ENCODE assay signal across 8 mouse cellular contexts in genomic region chr1:134079477-134080163, GRCm38 (mm10). TPM values are rescaled to one million over a fixed set of nuclear protein-coding genes. Genes with fewer than 3 reads are reported as not detected.
DNase-seq lines count a peak whose midpoint lies in the region; ATAC-seq and TF ChIP-seq lines count a peak whose summit lies in the region.

No protein-coding gene starts in this region.

- ATAC-seq in intestine, postnatal 0 days = no peak
- ATAC-seq in lung, embryonic 15.5 days (ENCODE audit: borderline replicate concordance, extremely low read depth, low FRiP score, low TSS enrichment) = peak; percentile 39; the same call in 1 of the 2 replicates
- ATAC-seq in stomach, embryonic 16.5 days (ENCODE audit: insufficient read depth, low FRiP score) = peak; percentile 14; the same call in 1 of the 2 replicates

- no peaks in the 10 kb centered on the region for H3K9me3 ChIP-seq in intestine, postnatal 0 days (ENCODE audit: control insufficient read depth)
- no peaks in the 10 kb centered on the region for H3K9me3 ChIP-seq in lung, embryonic 15.5 days
- no peaks in the 10 kb centered on the region for H3K9me3 ChIP-seq in stomach, embryonic 16.5 days (replicated peaks; ENCODE audit: control insufficient read depth, low read length)

- intact Hi-C loops in left cerebral cortex, adult 2 months (cut with DNase I) = loop anchor here (1.0 kb wide), 2 partner anchors 14 to 19 kb away; no protein-coding TSS in a partner anchor
- intact Hi-C loops in left cerebral cortex, postnatal 14 days (cut with DNase I) = loop anchor here (5.0 kb wide), 1 partner anchor 478 kb away; no protein-coding TSS in a partner anchor

- H3K4me3 ChIP-seq in left cerebral cortex, adult 2 months = peak overlapping the region; percentile 79
- H3K4me3 ChIP-seq in intestine, postnatal 0 days (ENCODE audit: low read depth, low read length) = peak overlapping the region; percentile 82
- peak overlapping the region; percentile 70 for H3K4me3 ChIP-seq in lung, embryonic 15.5 days
- peak overlapping the region; percentile 85 for H3K4me3 ChIP-seq in stomach, embryonic 16.5 days (replicated peaks; ENCODE audit: low read length)

- H3K27ac ChIP-seq in left cerebral cortex, adult 2 months = peak overlapping the region; percentile 99
- H3K27ac ChIP-seq in intestine, postnatal 0 days (ENCODE audit: low read depth, low read length) = peak overlapping the region; percentile 70
- peak overlapping the region; percentile 93 for H3K27ac ChIP-seq in lung, embryonic 15.5 days
- H3K27ac ChIP-seq in stomach, embryonic 16.5 days (ENCODE audit: low read length) = peak overlapping the region; percentile 93

- H3K9ac ChIP-seq in intestine, postnatal 0 days (ENCODE audit: low read depth, low read length) = peak overlapping the region; percentile 53
- H3K9ac ChIP-seq in lung, embryonic 15.5 days = peak overlapping the region; percentile 40; the same call in 1 of the 2 replicates
- H3K9ac ChIP-seq in stomach, embryonic 16.5 days (ENCODE audit: low read length) = peak overlapping the region; percentile 65

- WGBS in intestine, postnatal 0 days = 10% methylated on average over 9 of the region's 9 CpGs
- whole genome bisulfite sequencing in lung, embryonic 15.5 days = 4% methylated on average over 9 of the region's 9 CpGs
- WGBS in stomach, embryonic 16.5 days = 4% methylated on average over 9 of the region's 9 CpGs

- H3K4me2 ChIP-seq in intestine, postnatal 0 days (replicated peaks; ENCODE audit: low read depth) = peak overlapping the region; percentile 77
- H3K4me2 ChIP-seq in lung, embryonic 15.5 days = peak overlapping the region; percentile 80
- peak overlapping the region; percentile 61 for H3K4me2 ChIP-seq in stomach, embryonic 16.5 days (ENCODE audit: low read depth, low read length)

- no peak for DNase-seq in left cerebral cortex, adult 2 months (ENCODE audit: extremely low spot score in 1 of 2, low spot score in 2 of 2)
- DNase-seq in left cerebral cortex, postnatal 14 days (ENCODE audit: low spot score in 2 of 2) = no peak
- DNase-seq in brain, embryonic 14.5 days (ENCODE audit: low read depth) = peak; percentile 93
- DNase-seq in heart, adult 18-20 months = peak; percentile 80 to 90
- DNase-seq in urinary bladder, postnatal 4 days (ENCODE audit: low spot score in 2 of 2) = no peak

- peaks cover 20% of the 10 kb centered on the region for H3K36me3 ChIP-seq in intestine, postnatal 0 days (ENCODE audit: control insufficient read depth, insufficient read depth)
- peaks cover 14% of the 10 kb centered on the region for H3K36me3 ChIP-seq in lung, embryonic 15.5 days
- H3K36me3 ChIP-seq in stomach, embryonic 16.5 days (ENCODE audit: control insufficient read depth, insufficient read depth, low read length) = peaks cover 7% of the 10 kb centered on the region; the same call in 1 of the 2 replicates

- H3K4me1 ChIP-seq in intestine, postnatal 0 days (replicated peaks; ENCODE audit: control insufficient read depth, insufficient read depth, low read length) = 0 out of 2 replicates have a peak, but pooled peaks cover 3% of the 10 kb centered on the region
- H3K4me1 ChIP-seq in lung, embryonic 15.5 days = peaks cover 73% of the 10 kb centered on the region
- peaks cover 52% of the 10 kb centered on the region for H3K4me1 ChIP-seq in stomach, embryonic 16.5 days (ENCODE audit: control insufficient read depth, insufficient read depth, low read length)

- TF ChIP-seq CTCF in left cerebral cortex, adult 2 months (IDR thresholded peaks at IDR 0.05) = no peak
- no peak for TF ChIP-seq CTCF in brain, embryonic 14.5 days (IDR thresholded peaks at IDR 0.05; ENCODE audit: borderline replicate concordance, extremely low read depth, insufficient read depth, insufficient read length)
- no peak for TF ChIP-seq CTCF in intestine, postnatal 0 days (IDR thresholded peaks at IDR 0.05; ENCODE audit: low read depth)

- no peaks in the 10 kb centered on the region for H3K27me3 ChIP-seq in intestine, postnatal 0 days (replicated peaks; ENCODE audit: control insufficient read depth, insufficient read depth, low read length)
- no peaks in the 10 kb centered on the region for H3K27me3 ChIP-seq in lung, embryonic 15.5 days
- H3K27me3 ChIP-seq in stomach, embryonic 16.5 days (ENCODE audit: control insufficient read depth, insufficient read depth, low read length) = no peaks in the 10 kb centered on the region

- no peak for TF ChIP-seq POLR2A in brain, embryonic 14.5 days (IDR thresholded peaks at IDR 0.05; ENCODE audit: borderline replicate concordance, extremely low read depth, insufficient read depth, insufficient read length, poor library complexity, severe bottlenecking)

RNA-seq across cellular contexts. Expression of gene Btg2, which starts 0.7 kb away (rescaled TPM):
- 10 to 100 TPM; 26.2 to 28.3 TPM for total RNA-seq in left cerebral cortex, adult 2 months (2021)
- total RNA-seq in left cerebral cortex, postnatal 14 days (2021) = 10 to 100 TPM; 14.6 to 17.5 TPM
- 31.8 and 58.3 TPM in 2 replicates for polyA plus RNA-seq in brain, embryonic 14.5 days (2012; rRNA removed)
- 10 to 100 TPM; 31.1 to 32.0 TPM for total RNA-seq in heart, adult 18-20 months (2021)
- polyA plus RNA-seq in intestine, postnatal 0 days (2015; fragmentation: Nextera tagmentation; extraction: Ambion mirVana) = 30.0 and 32.6 TPM in 2 replicates
- 111 and 115 TPM in 2 replicates for polyA plus RNA-seq in lung, embryonic 15.5 days (2015; fragmentation: Nextera tagmentation; extraction: Ambion mirVana)
- polyA plus RNA-seq in stomach, embryonic 16.5 days (2015; fragmentation: Nextera tagmentation; extraction: Ambion mirVana) = 98.5 and 110 TPM in 2 replicates

RNA-seq across cellular contexts. Expression of gene Chit1, which starts 31.4 kb away (rescaled TPM):
- not detected for total RNA-seq in left cerebral cortex, adult 2 months (2021)
- total RNA-seq in left cerebral cortex, postnatal 14 days (2021) = under 1 TPM; 0.38 to 0.42 TPM
- 0.09 and 0.11 TPM in 2 replicates for polyA plus RNA-seq in brain, embryonic 14.5 days (2012; rRNA removed)
- total RNA-seq in heart, adult 18-20 months (2021) = not detected
- 0.25 TPM in 1 of 2 replicates, not detected in the other for polyA plus RNA-seq in intestine, postnatal 0 days (2015; fragmentation: Nextera tagmentation; extraction: Ambion mirVana)
- polyA plus RNA-seq in lung, embryonic 15.5 days (2015; fragmentation: Nextera tagmentation; extraction: Ambion mirVana) = 0.19 and 0.35 TPM in 2 replicates
- 4.8 and 8.4 TPM in 2 replicates for polyA plus RNA-seq in stomach, embryonic 16.5 days (2015; fragmentation: Nextera tagmentation; extraction: Ambion mirVana)

RNA-seq across cellular contexts. Expression of gene Fmod, which starts 42.6 kb away (rescaled TPM):
- 10 to 100 TPM; 15.8 to 23.8 TPM for total RNA-seq in left cerebral cortex, adult 2 months (2021)
- 10 to 100 TPM; 16.8 to 21.8 TPM for total RNA-seq in left cerebral cortex, postnatal 14 days (2021)
- 2.8 and 7.4 TPM in 2 replicates for polyA plus RNA-seq in brain, embryonic 14.5 days (2012; rRNA removed)
- 1 to 10 TPM; 6.2 to 9.3 TPM for total RNA-seq in heart, adult 18-20 months (2021)
- 2.2 and 2.4 TPM in 2 replicates for polyA plus RNA-seq in intestine, postnatal 0 days (2015; fragmentation: Nextera tagmentation; extraction: Ambion mirVana)
- polyA plus RNA-seq in lung, embryonic 15.5 days (2015; fragmentation: Nextera tagmentation; extraction: Ambion mirVana) = 193 and 195 TPM in 2 replicates
- polyA plus RNA-seq in stomach, embryonic 16.5 days (2015; fragmentation: Nextera tagmentation; extraction: Ambion mirVana) = 12.3 and 13.1 TPM in 2 replicates

Comparison
In these comparisons a context has a peak if more than half of its experiments do, and no peak if none do; other contexts are left out.
1. DNase-seq: peak in brain, embryonic 14.5 days (single experiment) and heart, adult 18-20 months (2 of 2); none in left cerebral cortex, adult 2 months (0 of 2), left cerebral cortex, postnatal 14 days (0 of 2) and urinary bladder, postnatal 4 days (0 of 2).
2. RNA of gene Fmod, which starts 42.6 kb away (polyA plus RNA-seq): 193 to 195 TPM in lung, embryonic 15.5 days; 12.3 to 13.1 TPM in stomach, embryonic 16.5 days, 2.8 to 7.4 TPM in brain, embryonic 14.5 days and 2.2 to 2.4 TPM in intestine, postnatal 0 days; every median in the first group is over 10 times any median in the second.
3. Peak in every context shown above with its lines, with median percentiles within 50 percentile points of each other: H3K27ac ChIP-seq, H3K4me3 ChIP-seq, H3K4me2 ChIP-seq and H3K9ac ChIP-seq.